Mouse (Mus musculus) spleen, embryonic (tissue): Measurements from ENCODE around the gene Pou4f1.

Experiments used
- CTCF ChIA-PET: fragments of 350-600 bp; sonication (Branson Sonifier 250); formaldehyde crosslinking; loops from one replicate; lab custom pipeline; 2022; lab: Charles Lee

The Pou4f1 gene

GRCm38 (mm10) chr14:104457966-104458710 is 9.7 kb downstream of the Pou4f1 start:
- CTCF ChIA-PET, result interaction anchor here (0.6 kb wide), 1 partner anchor 12 kb away, joined by 3 read pairs; no protein-coding TSS in a partner anchor

GRCm38 (mm10) chr14:104456976-104457375 is 10.8 kb downstream of the Pou4f1 start:
- CTCF ChIA-PET, result no interaction called here

- CTCF ChIA-PET, result no interaction called here
Observed at GRCm38 (mm10) chr14:104453824-104454223, 14.0 kb downstream of the Pou4f1 start.

- CTCF ChIA-PET, result no interaction called here
Observed at GRCm38 (mm10) chr14:104434293-104434692, 33.5 kb downstream of the Pou4f1 start.

GRCm38 (mm10) chr14:104430819-104431218 is 37.0 kb downstream of the Pou4f1 start:
- CTCF ChIA-PET, result no interaction called here

GRCm38 (mm10) chr14:104423688-104424470 is 43.9 kb downstream of the Pou4f1 start:
- CTCF ChIA-PET, result no interaction called here
